Mouse (Mus musculus): ENCODE results near the gene Trmt1. TPM values are rescaled to one million over a fixed set of nuclear protein-coding genes. Genes with fewer than 3 reads are reported as not detected.
A peak's percentile ranks its signal among the peaks of the same experiment; 100 is the strongest.

The Trmt1 gene
- total and polyA plus RNA-seq, 3 experiments = 77.0 to 160 (median 157) TPM

DNA sequence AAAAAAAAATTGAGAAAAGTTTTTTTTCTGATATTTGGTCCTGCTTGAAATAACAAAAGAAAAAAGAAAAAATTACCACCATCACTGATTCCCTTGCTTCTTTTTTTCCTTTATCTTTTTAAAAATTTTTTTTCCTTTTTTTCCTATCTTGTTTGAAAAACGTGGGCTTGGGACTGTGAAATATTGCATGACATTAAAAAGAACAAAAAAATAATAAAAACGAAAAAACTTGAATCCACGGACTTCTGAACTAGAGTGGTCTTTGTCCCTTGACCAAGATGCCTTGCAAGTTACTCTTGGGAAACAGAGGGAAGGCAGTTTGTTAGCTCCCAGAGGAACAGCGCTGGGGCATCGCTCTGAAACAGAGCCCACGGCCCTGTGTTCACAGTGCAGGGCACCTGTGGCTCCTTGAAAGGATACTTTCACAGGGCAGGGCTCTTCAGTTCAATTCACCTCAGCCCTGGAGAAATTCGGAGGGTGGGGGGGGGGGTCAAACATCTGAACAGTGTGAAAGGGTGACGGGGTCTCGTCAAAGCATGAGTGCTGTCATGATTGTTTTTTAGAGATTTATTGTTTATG lies 46.0 kb upstream of the Trmt1 start:
- no peaks in the 10 kb centered on the region for H3K79me2 ChIP-seq (replicated peaks; ENCODE audit: control insufficient read depth, extremely low read depth, insufficient read depth, poor library complexity, severe bottlenecking)
- dilution Hi-C loops (cut with MboI; ENCODE audit: extremely low pct_ligation_motif_present, extremely low pct_unique_long_range_greater_than_20kb, low sequenced_read_pairs) = no loop called here
- no peaks in the 10 kb centered on the region for H3K9me3 ChIP-seq (replicated peaks; ENCODE audit: low read length)
- H3K4me1 ChIP-seq (ENCODE audit: control insufficient read depth in 1 of 2, insufficient read depth in 2 of 2) = peaks cover 9 to 31% of the 10 kb centered on the region in 2 experiments
- peak overlapping the region; percentile 48 for H3K9ac ChIP-seq (ENCODE audit: insufficient read depth, low read depth)
- in situ Hi-C loops (cut with MboI; ENCODE audit: low pct_ligation_motif_present, low pct_unique_long_range_greater_than_20kb, low sequenced_read_pairs) = no loop called here
- peak overlapping the region; percentile 40 to 58 (median 54) for H3K4me3 ChIP-seq (replicated peaks in 1 of 3; ENCODE audit: low read depth in 2 of 3, low read length in 2 of 3, poor library complexity in 1 of 3)
- H3K4me2 ChIP-seq (ENCODE audit: insufficient read depth, low read depth, poor library complexity, severe bottlenecking) = peak overlapping the region; percentile 82
- TF ChIP-seq TBP (conservative IDR thresholded peaks at IDR 0.05; ENCODE audit: low read depth, low read length) = no peak
- 0 out of 2 replicates have a peak, but pooled peaks have one; percentile 5 for TF ChIP-seq ZNF384 (IDR thresholded peaks at IDR 0.05; ENCODE audit: low read depth, low read length)
- peak; percentile 83; the same call in 1 of the 2 replicates for TF ChIP-seq CHD1 (IDR thresholded peaks at IDR 0.05; ENCODE audit: low read depth, low read length)
- TF ChIP-seq NELFE (IDR thresholded peaks at IDR 0.05; ENCODE audit: low read depth, low read length) = no peak
- H3K27ac ChIP-seq (ENCODE audit: insufficient read depth, low read depth) = no peak overlapping the region
- DNase-seq (ENCODE audit: extremely low read depth) = no peak
- peaks cover 2% of the 10 kb centered on the region for H3K27me3 ChIP-seq (replicated peaks)
- H3K36me3 ChIP-seq (replicated peaks in 1 of 2; ENCODE audit: control insufficient read depth in 1 of 2, insufficient read depth in 1 of 2, low read length in 1 of 2) = peaks cover 0 to 11% of the 10 kb centered on the region in 2 experiments

- no peak for TF ChIP-seq MXI1 (IDR thresholded peaks at IDR 0.05; ENCODE audit: low read depth, low read length)
- no peak for DNase-seq (ENCODE audit: extremely low read depth)
- in situ Hi-C loops (cut with MboI; ENCODE audit: low pct_ligation_motif_present, low pct_unique_long_range_greater_than_20kb, low sequenced_read_pairs) = no loop called here
- peaks cover 2% of the 10 kb centered on the region for H3K27me3 ChIP-seq (replicated peaks)
- no peak overlapping the region for H3K27ac ChIP-seq (ENCODE audit: insufficient read depth, low read depth)
- dilution Hi-C loops (cut with MboI; ENCODE audit: extremely low pct_ligation_motif_present, extremely low pct_unique_long_range_greater_than_20kb, low sequenced_read_pairs) = no loop called here
- no peak overlapping the region for H3K4me3 ChIP-seq (replicated peaks in 1 of 3; ENCODE audit: low read depth in 2 of 3, low read length in 2 of 3, poor library complexity in 1 of 3)
- peaks cover 9 to 31% of the 10 kb centered on the region in 2 experiments for H3K4me1 ChIP-seq (ENCODE audit: control insufficient read depth in 1 of 2, insufficient read depth in 2 of 2)
- H3K9me3 ChIP-seq (replicated peaks; ENCODE audit: low read length) = no peaks in the 10 kb centered on the region
- H3K79me2 ChIP-seq (replicated peaks; ENCODE audit: control insufficient read depth, extremely low read depth, insufficient read depth, poor library complexity, severe bottlenecking) = no peaks in the 10 kb centered on the region
- H3K4me2 ChIP-seq (ENCODE audit: insufficient read depth, low read depth, poor library complexity, severe bottlenecking) = no peak overlapping the region
- no peak overlapping the region for H3K9ac ChIP-seq (ENCODE audit: insufficient read depth, low read depth)
- peaks cover 0 to 6% of the 10 kb centered on the region in 2 experiments for H3K36me3 ChIP-seq (replicated peaks in 1 of 2; ENCODE audit: control insufficient read depth in 1 of 2, insufficient read depth in 1 of 2, low read length in 1 of 2)
Observed at GRCm38 (mm10) chr8:84640617-84641294, 45.4 kb upstream of the Trmt1 start.

DNA sequence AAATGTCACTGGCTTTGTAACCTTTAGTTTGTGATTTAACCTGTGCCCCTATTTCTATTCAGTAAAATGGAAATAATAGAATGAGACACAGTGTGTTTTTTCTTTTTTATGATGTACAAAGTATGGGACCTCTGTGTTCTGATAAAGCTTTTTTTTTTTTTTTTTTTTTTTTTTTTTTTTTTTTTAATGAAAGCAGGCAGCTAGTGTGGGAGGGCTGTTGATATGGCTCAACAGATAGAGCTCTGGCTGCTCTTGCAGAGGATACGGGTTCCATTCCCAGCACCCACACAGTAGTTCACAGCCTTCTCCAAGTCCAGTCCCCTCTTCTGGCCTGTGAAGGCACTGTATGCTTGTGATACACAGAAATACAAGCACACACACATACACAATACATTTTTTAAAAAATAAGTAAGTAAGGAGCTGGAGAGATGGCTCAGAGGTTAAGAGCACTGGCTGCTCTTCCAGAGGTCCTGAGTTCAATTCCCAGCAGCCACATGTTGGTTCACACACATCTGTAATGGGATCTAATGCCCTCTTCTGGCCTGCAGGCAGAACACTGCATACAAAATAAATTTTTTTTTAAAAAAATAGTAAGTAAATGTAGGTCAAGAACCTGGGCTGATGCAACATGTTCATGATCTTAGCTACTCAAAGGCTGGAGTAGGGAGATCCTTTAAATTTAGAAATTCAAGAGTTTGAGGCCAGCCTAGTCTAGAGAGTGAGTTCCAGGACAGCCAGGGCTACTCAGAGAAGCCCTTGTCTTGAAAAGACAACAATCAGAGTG lies 44.3 kb upstream of the Trmt1 start:
- DNase-seq (ENCODE audit: extremely low read depth) = no peak
- in situ Hi-C loops (cut with MboI; ENCODE audit: low pct_ligation_motif_present, low pct_unique_long_range_greater_than_20kb, low sequenced_read_pairs) (no loop called here), dilution Hi-C loops (cut with MboI; ENCODE audit: extremely low pct_ligation_motif_present, extremely low pct_unique_long_range_greater_than_20kb, low sequenced_read_pairs) (no loop called here)
- no peaks in the 10 kb centered on the region for H3K9me3 ChIP-seq (replicated peaks; ENCODE audit: low read length)
- H3K4me2 ChIP-seq (ENCODE audit: insufficient read depth, low read depth, poor library complexity, severe bottlenecking) = no peak overlapping the region
- no peaks in the 10 kb centered on the region for H3K36me3 ChIP-seq (replicated peaks in 1 of 2; ENCODE audit: control insufficient read depth in 1 of 2, insufficient read depth in 1 of 2, low read length in 1 of 2)
- H3K27ac ChIP-seq (ENCODE audit: insufficient read depth, low read depth) = no peak overlapping the region
- no peak for TF ChIP-seq ZC3H11A (IDR thresholded peaks at IDR 0.05; ENCODE audit: low read depth, low read length)
- peak in 1 of 2 experiments; percentile 34; a peak in 2 of 4 replicates for TF ChIP-seq CTCF (conservative IDR thresholded peaks at IDR 0.05 in 1 of 2, IDR thresholded peaks at IDR 0.05 in 1 of 2; ENCODE audit: low read depth in 2 of 2, low read length in 2 of 2)
- TF ChIP-seq ELF1 (IDR thresholded peaks at IDR 0.05; ENCODE audit: low read depth, low read length) = 0 out of 2 replicates have a peak, but pooled peaks have one; percentile 16
- TF ChIP-seq MYC (IDR thresholded peaks at IDR 0.05; ENCODE audit: low read depth, low read length) = peak; percentile 48; the same call in 1 of the 2 replicates
- no peak for TF ChIP-seq POLR2A (IDR thresholded peaks at IDR 0.05; ENCODE audit: low read depth, low read length)
- TF ChIP-seq TBP (conservative IDR thresholded peaks at IDR 0.05; ENCODE audit: low read depth, low read length) = peak; percentile 66; the same call in 1 of the 2 replicates
- no peak for TF ChIP-seq SMC3 (IDR thresholded peaks at IDR 0.05; ENCODE audit: low read depth, low read length)
- peak; percentile 93 for TF ChIP-seq ZNF384 (IDR thresholded peaks at IDR 0.05; ENCODE audit: low read depth, low read length)
- peak overlapping the region; percentile 33; the same call in 1 of the 2 replicates for H3K9ac ChIP-seq (ENCODE audit: insufficient read depth, low read depth)
- H3K27me3 ChIP-seq (replicated peaks) = peaks cover 2% of the 10 kb centered on the region
- H3K4me1 ChIP-seq (ENCODE audit: control insufficient read depth in 1 of 2, insufficient read depth in 2 of 2) = peaks cover 9 to 31% of the 10 kb centered on the region in 2 experiments
- H3K4me3 ChIP-seq (replicated peaks in 1 of 3; ENCODE audit: low read depth in 2 of 3, low read length in 2 of 3, poor library complexity in 1 of 3) = no peak overlapping the region
- no peaks in the 10 kb centered on the region for H3K79me2 ChIP-seq (replicated peaks; ENCODE audit: control insufficient read depth, extremely low read depth, insufficient read depth, poor library complexity, severe bottlenecking)
